Mouse (Mus musculus) heart, postnatal 0 days (tissue): Measurements from ENCODE around the gene Zfp563.

Experiments used
- CTCF ChIP-seq: IDR thresholded peaks from 2 replicates; pipeline ENCODE4 v1.5.1; 2016; ENCODE audit warnings: antibody characterized with exemption, control low read depth, low read depth
- EP300 ChIP-seq: IDR thresholded peaks from 2 replicates; pipeline ENCODE4 v1.6.1; 2016; ENCODE audit warnings: antibody characterized with exemption, low read depth

DNA sequence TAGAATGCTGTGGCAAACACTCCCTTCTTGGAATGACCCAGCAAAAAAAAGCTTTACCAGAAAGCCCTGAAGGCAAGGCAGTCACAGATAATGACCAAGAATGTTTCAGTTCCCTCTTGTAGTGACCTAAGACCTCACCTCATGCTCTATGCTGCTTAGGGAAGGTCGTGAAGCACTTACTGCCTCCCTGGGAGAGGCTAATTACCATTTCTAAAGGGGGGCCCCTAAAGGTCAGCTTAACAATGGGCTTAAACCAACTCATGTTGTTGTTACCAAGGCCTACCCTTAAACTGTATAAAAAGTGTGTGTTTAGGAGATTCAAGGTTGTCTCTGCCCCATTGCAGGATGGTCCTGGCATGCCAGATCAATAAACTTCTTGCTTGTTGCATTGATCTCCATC is 26.1 kb upstream of the Zfp563 start:
- TF ChIP-seq CTCF = no peak
- no peak for TF ChIP-seq EP300
